Mouse (Mus musculus) left cerebral cortex, postnatal 25 days (tissue): Measurements from ENCODE around the gene Cetn4. TPM values are rescaled to one million over a fixed set of nuclear protein-coding genes. Genes with fewer than 3 reads are reported as not detected.

Experiments
- total RNA-seq, 2 experiments: library from RNA; stranded (reverse); gene quantifications; 2 replicates each; pipeline ENCODE4 v1.2.3; 2021

Cetn4 gene
- total RNA-seq, 2 experiments from 2014 or later = 6.7 to 7.9 TPM

Other genes with a start within 250 kb of the Cetn4 start
- not detected for gene Adad1, start 249.2 kb downstream of the Cetn4 start, total RNA-seq
- gene Il2, start 186.7 kb downstream of the Cetn4 start, total RNA-seq = not detected
- under 1 TPM in 1 of 2 experiments, not detected in 1; 0.48 TPM for gene Il21, start 80.1 kb downstream of the Cetn4 start, total RNA-seq
- 1 to 10 TPM; 5.3 to 5.6 TPM for gene Bbs12, start 154 bp downstream of the Cetn4 start, total RNA-seq
- gene Fgf2, start 35.6 kb upstream of the Cetn4 start, total RNA-seq = 1 to 10 TPM; 4.1 to 4.9 TPM
- 10 to 100 TPM; 21.1 to 21.5 TPM for gene Spata5, start 107.2 kb upstream of the Cetn4 start, total RNA-seq
- 1 to 10 TPM; 5.0 to 7.0 TPM for gene Nudt6, start 107.5 kb upstream of the Cetn4 start, total RNA-seq